Mouse (Mus musculus) myocyte (in vitro differentiated cells): Measurements from ENCODE around the gene Ldlrad3.

Experiments
- CEBPB ChIP-seq: IDR thresholded peaks from 2 replicates; pipeline ENCODE4 v1.6.1; 2011; ENCODE audit warnings: mild to moderate bottlenecking, moderate library complexity; ENCODE audit not compliant: poor library complexity, insufficient read depth, severe bottlenecking
- E2F4 ChIP-seq: IDR thresholded peaks from one replicate; pipeline ENCODE4 v1.6.1; 2011; ENCODE audit warnings: mild to moderate bottlenecking, control low read depth, moderate library complexity; ENCODE audit not compliant: insufficient read depth
- MAX ChIP-seq: IDR thresholded peaks from one replicate; pipeline ENCODE4 v1.6.1; 2011; ENCODE audit warnings: low read depth, mild to moderate bottlenecking, control low read depth
- MYOD1 ChIP-seq, 3 experiments: IDR thresholded peaks; one replicate each; pipeline ENCODE4 v1.6.1; 2011; ENCODE audit warnings: control low read depth in 2 of 3, low read depth in 2 of 3, mild to moderate bottlenecking in 2 of 3, moderate library complexity in 1 of 3; ENCODE audit not compliant: insufficient read length in 2 of 3, control insufficient read depth in 1 of 3
- MYOG ChIP-seq, 3 experiments: IDR thresholded peaks; one replicate each; pipeline ENCODE4 v1.6.1; 2011; ENCODE audit warnings: control low read depth in 2 of 3, low read depth in 2 of 3, mild to moderate bottlenecking in 2 of 3; ENCODE audit not compliant: insufficient read length in 2 of 3, control insufficient read depth in 1 of 3, insufficient read depth in 1 of 3
- POLR2A ChIP-seq: IDR thresholded peaks from one replicate; pipeline ENCODE4 v1.6.1; 2011; ENCODE audit warnings: low read depth, mild to moderate bottlenecking, control low read depth, moderate library complexity; ENCODE audit not compliant: insufficient read length
- POLR2AphosphoS2 ChIP-seq: IDR thresholded peaks from one replicate; pipeline ENCODE4 v1.6.1; 2011; ENCODE audit warnings: low read depth, control low read depth; ENCODE audit not compliant: insufficient read length
- SRF ChIP-seq: IDR thresholded peaks from one replicate; pipeline ENCODE4 v1.6.1; 2011; ENCODE audit warnings: low read depth; ENCODE audit not compliant: control insufficient read depth, insufficient read length
- TCF12 ChIP-seq: IDR thresholded peaks from one replicate; pipeline ENCODE4 v1.6.1; 2011; ENCODE audit warnings: mild to moderate bottlenecking, control low read depth; ENCODE audit not compliant: poor library complexity, insufficient read depth, severe bottlenecking
- TCF3 ChIP-seq: IDR thresholded peaks from one replicate; pipeline ENCODE4 v1.6.1; 2011; ENCODE audit warnings: low read depth, control low read depth; ENCODE audit not compliant: insufficient read length
- USF1 ChIP-seq: IDR thresholded peaks from one replicate; pipeline ENCODE4 v1.6.1; 2011; ENCODE audit warnings: low read depth, mild to moderate bottlenecking, control low read depth, moderate library complexity

DNA sequence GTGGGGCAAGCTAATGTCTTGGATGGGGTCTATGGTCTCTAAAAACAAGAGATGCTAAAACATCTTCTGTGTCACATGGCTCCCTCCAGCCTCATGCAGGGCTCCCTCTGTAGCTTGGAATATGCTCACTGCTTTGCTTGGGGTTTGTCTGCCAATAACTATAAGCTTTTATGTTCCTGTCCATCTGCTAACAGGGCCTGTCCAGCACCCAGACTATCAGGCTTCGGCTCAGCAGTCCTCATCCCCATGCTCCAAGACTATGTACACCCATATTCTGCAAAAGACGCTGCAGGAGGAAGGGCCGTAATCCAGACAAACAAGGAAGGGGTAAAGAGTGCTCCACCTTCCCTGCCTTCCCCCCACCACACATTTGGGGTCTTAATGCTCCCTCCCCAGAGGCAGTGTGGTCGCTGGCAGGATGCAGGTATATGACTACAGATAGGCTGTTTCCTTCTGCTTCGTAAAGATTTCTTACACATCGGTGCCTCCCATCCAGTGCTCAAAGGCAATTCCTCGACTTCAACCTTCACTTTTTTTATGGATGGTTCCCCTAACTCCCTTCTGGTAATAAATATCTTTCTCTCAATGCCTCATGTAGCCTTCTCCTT lies 123.2 kb downstream of the Ldlrad3 start:
- TF ChIP-seq POLR2A: no peak
- no peak for TF ChIP-seq MAX
- no peak for TF ChIP-seq MYOD1 (IDR thresholded peaks at IDR 0.05; ENCODE audit: control insufficient read depth in 1 of 3, insufficient read length in 2 of 3, low read depth in 2 of 3)
- no peak for TF ChIP-seq TCF12
- no peak for TF ChIP-seq MYOG (IDR thresholded peaks at IDR 0.05; ENCODE audit: control insufficient read depth in 1 of 3, insufficient read depth in 1 of 3, insufficient read length in 2 of 3, low read depth in 2 of 3)
- no peak for TF ChIP-seq USF1
- TF ChIP-seq POLR2AphosphoS2: no peak
- TF ChIP-seq E2F4: no peak
- TF ChIP-seq CEBPB: no peak
- TF ChIP-seq SRF: no peak
- no peak for TF ChIP-seq TCF3
